Mouse (Mus musculus): ENCODE measurements around the gene Foxd2. TPM values are rescaled to one million over a fixed set of nuclear protein-coding genes. Genes with fewer than 3 reads are reported as not detected.

Foxd2 gene
- polyA plus RNA-seq (2012; rRNA removed), result 0.72 and 1.1 TPM in 2 replicates

DNA sequence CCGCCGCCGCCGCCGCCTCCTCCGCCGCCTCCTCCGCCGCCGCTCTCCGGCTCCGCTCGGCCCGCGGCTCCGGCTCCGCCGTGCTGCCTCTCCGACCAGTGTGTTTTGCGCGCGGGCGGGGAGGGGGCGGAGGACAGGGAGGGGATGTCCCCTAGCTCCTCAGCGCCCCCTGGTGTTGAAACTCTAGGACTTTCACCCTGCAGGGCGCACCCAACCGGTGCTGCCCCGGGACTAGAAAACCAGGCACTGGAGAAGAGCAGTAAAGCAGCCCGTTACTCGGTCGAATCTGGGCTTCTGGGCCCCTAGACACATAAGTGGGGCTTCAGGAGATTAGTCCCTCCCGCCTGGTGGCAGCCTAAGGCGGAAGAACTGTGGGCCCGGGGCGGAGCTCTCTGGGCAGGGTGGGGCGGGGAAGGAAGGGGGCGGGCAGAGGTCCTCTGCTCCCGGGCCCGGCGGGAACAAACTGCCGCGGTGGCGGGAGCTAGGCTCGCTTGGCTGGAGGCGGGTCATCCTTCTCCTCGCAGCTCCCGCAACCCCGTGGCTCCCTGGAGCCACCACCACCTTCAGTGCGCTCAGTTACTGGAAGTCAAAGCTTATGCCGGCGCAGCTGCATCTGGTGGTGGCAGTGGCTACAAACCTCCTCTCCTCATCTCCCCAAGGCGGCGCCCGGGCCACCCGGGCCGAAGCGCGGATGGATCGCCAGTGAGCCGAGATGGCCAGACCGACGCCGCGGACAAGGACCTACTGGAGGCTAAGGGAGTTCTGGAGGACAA lies at the start of gene Foxd2:
Gene Foxd2, minus strand, starts transcription at position 45 of the 773 bp plus-strand sequence.
- peak within 1 kb of the TSS; percentile 95 for H3K27ac ChIP-seq (ENCODE audit: insufficient read depth, low read length)
- peak; percentile 80 to 89 for DNase-seq (ENCODE audit: low read depth in 1 of 2, low spot score in 2 of 2)
- peaks cover 10% of the 10 kb centered on the region for H3K4me1 ChIP-seq (ENCODE audit: control insufficient read depth, insufficient read depth, insufficient read length)
- TF ChIP-seq POLR2A (IDR thresholded peaks at IDR 0.05; ENCODE audit: low read depth, low read length), result no peak
- peak; percentile 93 for TF ChIP-seq CTCF (IDR thresholded peaks at IDR 0.05; ENCODE audit: extremely low read depth, insufficient read depth, insufficient read length, insufficient replicate concordance)
- H3K4me3 ChIP-seq (ENCODE audit: extremely low read depth, insufficient read depth, insufficient read length), result peak within 1 kb of the TSS; percentile 80
- H3K36me3 ChIP-seq (ENCODE audit: control insufficient read depth, insufficient read depth, low read length), result no peaks in the 10 kb centered on the region
- peaks cover 30% of the 10 kb centered on the region for H3K27me3 ChIP-seq (ENCODE audit: control insufficient read depth, insufficient read depth, low read length)
- WGBS, result under 1% methylated on average over 62 of the region's 64 CpGs

DNA sequence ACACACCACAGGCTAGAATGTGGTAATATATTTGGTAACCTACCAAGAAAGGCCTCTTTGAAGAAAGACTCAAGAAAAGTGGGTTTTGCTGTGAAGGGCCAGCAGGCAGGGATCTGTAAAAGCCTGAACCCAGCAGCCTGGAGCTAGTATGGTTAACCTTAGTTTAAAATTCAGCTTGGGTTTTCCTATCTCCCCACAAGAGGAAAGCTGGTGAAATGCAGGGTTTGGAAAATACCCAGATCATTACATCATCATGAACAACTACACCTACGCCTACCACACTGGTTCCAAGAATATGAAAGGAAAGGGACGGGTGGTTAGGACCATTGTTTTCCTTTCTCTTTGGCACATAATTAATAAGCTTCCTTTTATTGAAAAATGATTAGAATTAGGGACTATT lies 49.6 kb upstream of the Foxd2 start:
- no peak overlapping the region for H3K4me3 ChIP-seq (ENCODE audit: extremely low read depth, insufficient read depth, insufficient read length)
- H3K36me3 ChIP-seq (ENCODE audit: control insufficient read depth, insufficient read depth, low read length), result peaks cover 9% of the 10 kb centered on the region
- no peaks in the 10 kb centered on the region for H3K4me1 ChIP-seq (ENCODE audit: control insufficient read depth, insufficient read depth, insufficient read length)
- H3K27me3 ChIP-seq (ENCODE audit: control insufficient read depth, insufficient read depth, low read length), result no peaks in the 10 kb centered on the region
- 82% methylated on average over 2 of the region's 2 CpGs for WGBS
- DNase-seq (ENCODE audit: low read depth in 1 of 2, low spot score in 2 of 2), result no peak
- no peak for TF ChIP-seq CTCF (IDR thresholded peaks at IDR 0.05; ENCODE audit: extremely low read depth, insufficient read depth, insufficient read length, insufficient replicate concordance)
- no peak for TF ChIP-seq POLR2A (IDR thresholded peaks at IDR 0.05; ENCODE audit: low read depth, low read length)
- H3K27ac ChIP-seq (ENCODE audit: insufficient read depth, low read length), result no peak overlapping the region

DNA sequence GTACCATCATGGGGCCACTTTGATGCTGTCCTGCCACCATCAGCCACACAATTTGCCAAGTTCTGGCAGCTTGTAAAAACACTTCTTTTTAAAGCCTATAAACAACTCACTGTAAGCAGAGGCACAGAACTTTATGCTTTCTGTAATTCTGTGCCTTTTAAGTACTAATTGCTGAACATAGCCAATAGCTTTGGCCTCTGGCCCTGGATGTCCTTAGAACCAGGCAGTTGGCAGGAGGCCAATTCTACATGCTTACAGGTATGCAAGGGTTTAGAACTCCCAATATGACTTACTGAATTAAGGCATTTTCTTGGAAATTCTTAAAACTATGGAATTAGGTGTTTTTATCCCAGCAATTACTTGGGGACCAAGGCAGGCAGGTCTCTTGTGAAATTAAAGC lies 48.7 kb upstream of the Foxd2 start:
- no peak overlapping the region for H3K4me3 ChIP-seq (ENCODE audit: extremely low read depth, insufficient read depth, insufficient read length)
- DNase-seq (ENCODE audit: low read depth in 1 of 2, low spot score in 2 of 2), result no peak

DNA sequence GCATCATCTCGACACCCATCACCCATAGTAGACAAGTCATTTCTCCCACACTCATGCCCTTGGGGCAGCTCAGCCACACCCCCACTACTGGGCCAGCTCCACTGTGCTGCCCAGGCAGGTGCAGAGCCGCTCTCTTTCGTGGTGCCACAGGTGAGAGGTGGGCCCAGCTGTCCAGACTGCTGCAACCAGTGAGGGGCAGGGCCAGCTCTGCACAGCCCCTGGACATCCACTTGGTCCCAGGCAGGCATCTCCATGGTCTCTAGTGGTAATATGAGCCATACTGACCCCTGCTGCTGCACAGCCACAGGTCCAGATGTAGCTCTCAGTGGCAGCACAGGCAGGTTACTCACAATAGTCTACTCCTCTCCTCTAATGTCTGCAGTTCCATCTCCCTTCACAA lies 44.5 kb upstream of the Foxd2 start:
- H3K27ac ChIP-seq (ENCODE audit: insufficient read depth, low read length), result no peak overlapping the region
- H3K27me3 ChIP-seq (ENCODE audit: control insufficient read depth, insufficient read depth, low read length), result no peaks in the 10 kb centered on the region
- no peaks in the 10 kb centered on the region for H3K4me1 ChIP-seq (ENCODE audit: control insufficient read depth, insufficient read depth, insufficient read length)
- WGBS, result 86% methylated on average over 3 of the region's 3 CpGs
- DNase-seq (ENCODE audit: low read depth in 1 of 2, low spot score in 2 of 2), result no peak
- H3K4me3 ChIP-seq (ENCODE audit: extremely low read depth, insufficient read depth, insufficient read length), result no peak overlapping the region
- no peak for TF ChIP-seq POLR2A (IDR thresholded peaks at IDR 0.05; ENCODE audit: low read depth, low read length)
- no peak for TF ChIP-seq CTCF (IDR thresholded peaks at IDR 0.05; ENCODE audit: extremely low read depth, insufficient read depth, insufficient read length, insufficient replicate concordance)
- H3K36me3 ChIP-seq (ENCODE audit: control insufficient read depth, insufficient read depth, low read length), result no peaks in the 10 kb centered on the region; the same call in 1 of the 2 replicates

More for the DNA sequence above, 48.7 kb upstream of the Foxd2 start:
- Histone ChIP-seq H3K27ac (ENCODE audit: insufficient read depth, low read length) (no peak overlapping the region), H3K27me3 (ENCODE audit: control insufficient read depth, insufficient read depth, low read length) (no peaks in the 10 kb centered on the region), H3K36me3 (ENCODE audit: control insufficient read depth, insufficient read depth, low read length) (peaks cover 5% of the 10 kb centered on the region), H3K4me1 (ENCODE audit: control insufficient read depth, insufficient read depth, insufficient read length) (no peaks in the 10 kb centered on the region)
- TF ChIP-seq CTCF (IDR thresholded peaks at IDR 0.05; ENCODE audit: extremely low read depth, insufficient read depth, insufficient read length, insufficient replicate concordance) (no peak), POLR2A (IDR thresholded peaks at IDR 0.05; ENCODE audit: low read depth, low read length) (no peak)

DNA sequence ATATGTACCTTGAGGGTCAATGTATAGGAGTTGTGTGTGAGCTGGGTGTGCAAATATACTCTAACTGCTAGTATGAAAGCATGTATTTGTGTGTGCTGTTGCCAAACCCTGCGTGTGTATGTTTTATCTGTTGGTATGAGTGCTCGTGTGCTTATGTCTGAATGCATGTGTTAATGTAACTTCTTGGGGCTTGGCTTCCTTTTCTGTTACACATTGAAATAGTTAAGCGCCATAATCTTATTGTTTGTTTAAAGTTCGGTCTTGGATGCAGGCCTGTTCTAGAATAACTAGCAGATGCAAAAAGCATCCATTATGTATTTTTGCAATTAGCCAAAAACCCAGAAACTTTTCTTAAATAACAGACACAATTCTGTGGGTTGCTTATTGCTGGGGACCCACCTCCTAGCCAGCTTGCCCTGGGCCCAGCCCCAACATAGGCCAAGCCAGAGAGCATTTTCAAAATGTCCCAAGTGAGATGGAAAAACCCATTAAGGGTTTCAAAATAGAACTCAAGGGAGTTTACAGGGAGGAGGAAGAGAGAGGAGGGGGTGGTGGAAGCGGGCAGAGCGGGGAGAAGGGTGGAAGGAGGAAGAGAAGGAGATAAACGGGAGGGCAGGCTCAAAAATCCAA lies 39.3 kb upstream of the Foxd2 start:
- no peaks in the 10 kb centered on the region for H3K4me1 ChIP-seq (ENCODE audit: control insufficient read depth, insufficient read depth, insufficient read length)
- no peak for DNase-seq (ENCODE audit: low read depth in 1 of 2, low spot score in 2 of 2)
- no peaks in the 10 kb centered on the region for H3K36me3 ChIP-seq (ENCODE audit: control insufficient read depth, insufficient read depth, low read length)
- H3K27ac ChIP-seq (ENCODE audit: insufficient read depth, low read length), result no peak overlapping the region
- no peaks in the 10 kb centered on the region for H3K27me3 ChIP-seq (ENCODE audit: control insufficient read depth, insufficient read depth, low read length)
- TF ChIP-seq CTCF (IDR thresholded peaks at IDR 0.05; ENCODE audit: extremely low read depth, insufficient read depth, insufficient read length, insufficient replicate concordance) (no peak), POLR2A (IDR thresholded peaks at IDR 0.05; ENCODE audit: low read depth, low read length) (no peak)
- WGBS, result 69% methylated on average over 7 of the region's 7 CpGs
- H3K4me3 ChIP-seq (ENCODE audit: extremely low read depth, insufficient read depth, insufficient read length), result no peak overlapping the region

DNA sequence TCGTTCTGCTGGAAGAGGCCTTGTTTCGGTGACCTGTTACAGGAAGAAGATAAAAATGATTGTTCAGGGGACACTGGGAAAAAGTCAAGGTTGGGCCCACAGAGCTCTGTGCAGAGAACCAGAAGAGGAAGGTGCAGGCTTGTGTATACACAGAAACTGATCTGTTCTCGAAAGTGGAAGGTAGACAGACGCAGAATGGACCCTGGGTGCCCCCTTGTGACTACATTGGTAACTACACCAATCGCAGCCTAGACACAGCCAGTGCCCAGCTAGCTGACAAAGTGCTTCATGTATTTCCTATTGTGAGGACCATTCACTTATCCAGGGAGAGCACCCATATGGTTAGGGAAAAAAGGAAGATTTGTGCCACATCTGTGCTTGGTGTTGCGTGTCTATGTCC lies 38.7 kb upstream of the Foxd2 start:
- Histone ChIP-seq H3K4me3 (ENCODE audit: extremely low read depth, insufficient read depth, insufficient read length) (no peak overlapping the region), H3K4me1 (ENCODE audit: control insufficient read depth, insufficient read depth, insufficient read length) (no peaks in the 10 kb centered on the region), H3K27ac (ENCODE audit: insufficient read depth, low read length) (no peak overlapping the region), H3K27me3 (ENCODE audit: control insufficient read depth, insufficient read depth, low read length) (no peaks in the 10 kb centered on the region), H3K36me3 (ENCODE audit: control insufficient read depth, insufficient read depth, low read length) (no peaks in the 10 kb centered on the region)
- peak; percentile 19 to 74 for DNase-seq (ENCODE audit: low read depth in 1 of 2, low spot score in 2 of 2)
- TF ChIP-seq POLR2A (IDR thresholded peaks at IDR 0.05; ENCODE audit: low read depth, low read length) (no peak; the same call in 1 of the 2 replicates), CTCF (IDR thresholded peaks at IDR 0.05; ENCODE audit: extremely low read depth, insufficient read depth, insufficient read length, insufficient replicate concordance) (peak; percentile 72; the same call in 1 of the 2 replicates)
- 25% methylated on average over 6 of the region's 6 CpGs for WGBS

DNA sequence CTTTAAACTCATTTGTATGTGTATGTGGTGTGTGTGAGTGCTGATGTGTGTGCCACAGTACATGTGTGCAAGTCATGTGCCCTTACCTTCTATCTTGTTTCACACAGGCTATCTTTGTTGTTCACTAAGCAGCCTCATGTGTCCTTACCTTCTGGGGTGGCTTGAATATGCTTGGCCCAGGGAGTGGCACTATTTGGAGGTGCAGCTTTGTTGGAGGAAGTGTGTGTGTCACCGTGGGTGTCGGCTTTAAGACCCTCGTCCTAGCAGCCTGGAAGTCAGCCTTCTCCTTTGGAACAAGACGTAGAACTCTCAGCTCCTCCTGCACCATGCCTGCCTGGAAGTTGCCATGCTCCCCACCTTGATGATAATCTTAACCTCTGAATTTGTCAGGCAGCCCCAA lies 37.7 kb upstream of the Foxd2 start:
- Histone ChIP-seq H3K27ac (ENCODE audit: insufficient read depth, low read length) (no peak overlapping the region), H3K4me3 (ENCODE audit: extremely low read depth, insufficient read depth, insufficient read length) (no peak overlapping the region), H3K36me3 (ENCODE audit: control insufficient read depth, insufficient read depth, low read length) (no peaks in the 10 kb centered on the region), H3K4me1 (ENCODE audit: control insufficient read depth, insufficient read depth, insufficient read length) (no peaks in the 10 kb centered on the region), H3K27me3 (ENCODE audit: control insufficient read depth, insufficient read depth, low read length) (no peaks in the 10 kb centered on the region)
- TF ChIP-seq CTCF (IDR thresholded peaks at IDR 0.05; ENCODE audit: extremely low read depth, insufficient read depth, insufficient read length, insufficient replicate concordance), result no peak
- TF ChIP-seq POLR2A (IDR thresholded peaks at IDR 0.05; ENCODE audit: low read depth, low read length), result no peak
- 84% methylated on average over 4 of the region's 4 CpGs for WGBS
- DNase-seq (ENCODE audit: low read depth in 1 of 2, low spot score in 2 of 2), result no peak

Data from spleen, adult 2 months (tissue).